8 mouse cellular contexts compared by ENCODE assay signal in the genomic region with DNA sequence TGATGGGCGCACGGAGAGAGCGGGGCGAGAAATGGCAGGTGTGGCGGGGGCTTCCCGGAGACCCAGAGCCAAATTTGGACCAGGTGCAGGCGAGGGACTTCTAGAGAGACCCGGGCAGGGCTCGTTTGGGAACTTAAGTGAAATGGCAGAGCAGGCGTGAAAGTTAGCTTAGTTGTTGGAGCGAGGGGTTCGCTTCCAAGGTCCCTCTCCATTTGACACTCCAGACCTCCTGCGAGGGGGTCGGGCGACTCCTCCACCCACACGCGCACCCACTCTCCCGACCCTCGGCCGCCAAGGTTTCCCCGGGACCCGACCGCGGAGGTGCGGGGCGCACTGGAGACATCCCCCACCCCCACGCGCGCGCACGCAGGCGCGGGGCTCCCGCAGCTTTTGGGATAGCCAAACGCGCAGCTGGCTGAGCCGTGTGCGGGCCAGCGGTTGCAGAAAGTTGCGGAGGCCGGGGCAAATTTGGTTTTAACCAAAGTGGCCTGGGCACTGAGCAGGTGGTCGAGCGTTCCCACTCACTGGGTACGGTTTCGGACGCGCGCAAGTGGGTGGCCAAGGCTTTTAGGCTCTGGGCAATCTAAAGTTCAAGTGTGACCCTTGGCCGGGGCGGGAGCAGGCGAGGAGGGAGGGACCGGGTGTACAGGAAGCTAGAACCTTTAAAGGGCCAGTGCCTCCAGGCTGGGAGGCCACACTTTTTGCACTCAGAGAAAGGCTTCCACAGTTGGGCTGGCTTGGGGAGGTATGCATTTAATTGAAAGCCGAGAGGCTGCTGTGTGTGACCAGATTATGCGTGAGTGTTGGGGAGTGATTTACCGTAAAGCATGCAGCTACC. TPM values are rescaled to one million over a fixed set of nuclear protein-coding genes. Genes with fewer than 3 reads are reported as not detected.
A peak's percentile ranks its signal among the peaks of the same experiment; 100 is the strongest.
DNase-seq lines count a peak whose midpoint lies in the region; ATAC-seq lines count a peak whose summit lies in the region.

No protein-coding gene starts in this region.

- H3K27me3 ChIP-seq in forebrain, embryonic 12.5 days: peaks cover 48% of the 10 kb centered on the region
- peaks cover 8% of the 10 kb centered on the region for H3K27me3 ChIP-seq in lung, embryonic 15.5 days

- peak; percentile 76 to 77 for DNase-seq in B cell, adult 2 months
- peak; percentile 88 to 90 for DNase-seq in adrenal gland, postnatal 36 days
- peak; percentile 82 to 83 for DNase-seq in heart, postnatal 10 days
- peak; percentile 92 to 93 for DNase-seq in kidney, postnatal 36 days
- DNase-seq in thymus, postnatal 0 days (ENCODE audit: low spot score): peak; percentile 63

- peak overlapping the region; percentile 98 for H3K4me2 ChIP-seq in forebrain, embryonic 12.5 days
- peak overlapping the region; percentile 96 for H3K4me2 ChIP-seq in lung, embryonic 15.5 days

- no peak overlapping the region for H3K27ac ChIP-seq in forebrain, embryonic 12.5 days
- 0 out of 2 replicates have a peak overlapping the region, but pooled peaks have one; percentile 90 for H3K27ac ChIP-seq in lung, embryonic 15.5 days

- ATAC-seq in forebrain, embryonic 12.5 days (ENCODE audit: low FRiP score): no peak
- ATAC-seq in lung, embryonic 15.5 days (ENCODE audit: borderline replicate concordance, extremely low read depth, low FRiP score, low TSS enrichment): no peak
- peak; percentile 31; the same call in 1 of the 2 replicates for ATAC-seq in neutrophil, adult 5-6 weeks (ENCODE audit: extremely low read depth, insufficient number of reproducible peaks, low FRiP score, poor library complexity, severe bottlenecking)

- WGBS in forebrain, embryonic 12.5 days: under 1% methylated on average over 55 of the region's 55 CpGs
- under 1% methylated on average over 55 of the region's 55 CpGs for WGBS in lung, embryonic 15.5 days

- H3K4me3 ChIP-seq in forebrain, embryonic 12.5 days (replicated peaks): peak overlapping the region; percentile 77
- H3K4me3 ChIP-seq in lung, embryonic 15.5 days: peak overlapping the region; percentile 75

- H3K4me1 ChIP-seq in forebrain, embryonic 12.5 days: peaks cover 29% of the 10 kb centered on the region
- peaks cover 27% of the 10 kb centered on the region for H3K4me1 ChIP-seq in lung, embryonic 15.5 days

- no peaks in the 10 kb centered on the region for H3K36me3 ChIP-seq in forebrain, embryonic 12.5 days (replicated peaks)
- H3K36me3 ChIP-seq in lung, embryonic 15.5 days: no peaks in the 10 kb centered on the region

- no peaks in the 10 kb centered on the region for H3K9me3 ChIP-seq in forebrain, embryonic 12.5 days
- no peaks in the 10 kb centered on the region for H3K9me3 ChIP-seq in lung, embryonic 15.5 days

- H3K9ac ChIP-seq in forebrain, embryonic 12.5 days: peak overlapping the region; percentile 67
- H3K9ac ChIP-seq in lung, embryonic 15.5 days: peak overlapping the region; percentile 75

- intact Hi-C loops in heart, postnatal 10 days (cut with DNase I): loop anchor here (5.0 kb wide), 3 partner anchors 73 to 373 kb away; no protein-coding TSS in a partner anchor

RNA-seq across cellular contexts. Expression of a gene that starts 1.6 kb away (rescaled TPM):
- 10 to 100 TPM; 22.3 to 23.3 TPM for total RNA-seq in adrenal gland, postnatal 36 days (2021)
- 2.9 and 3.4 TPM in 2 replicates for polyA plus RNA-seq in forebrain, embryonic 12.5 days (2016; fragmentation: Nextera tagmentation; extraction: Ambion mirVana)
- 10 to 100 TPM; 16.7 to 17.1 TPM for total RNA-seq in heart, postnatal 10 days (2021)
- polyA plus RNA-seq in lung, embryonic 15.5 days (2015; fragmentation: Nextera tagmentation; extraction: Ambion mirVana): 5.6 and 6.0 TPM in 2 replicates
- total RNA-seq in neutrophil, adult 5-6 weeks (2017): 23.4 and 23.7 TPM in 2 replicates
- polyA plus RNA-seq in thymus, postnatal 0 days (2015; fragmentation: Nextera tagmentation; extraction: Ambion mirVana): 7.8 and 10.1 TPM in 2 replicates
